Mouse (Mus musculus) limb, embryonic 14.5 days (tissue): Measurements from ENCODE around the gene Rapgef4. TPM values are rescaled to one million over a fixed set of nuclear protein-coding genes. Genes with fewer than 3 reads are reported as not detected.

Experiments used
- ATAC-seq: fragments of 200-750 bp; cut with Nextera tagmentation; 2 replicates; pipeline ENCODE4 v1.8.0; 2017; ENCODE audit warnings: low read depth, moderate number of reproducible peaks, moderate TSS enrichment; ENCODE audit not compliant: low FRiP score
- DNase-seq: peaks from one replicate; pipeline ENCODE4 v3.0.0-alpha.2; 2015; ENCODE audit warnings: low spot score
- H3K27ac ChIP-seq: fragments of 300-500 bp; sonication (generic); replicated peaks from 2 replicates; pipeline ENCODE4 v1.5.1; 2014; ENCODE audit warnings: low read depth, mild to moderate bottlenecking, low read length, moderate library complexity, mixed read lengths
- H3K27me3 ChIP-seq: fragments of 300-500 bp; sonication (generic); 2 replicates; pipeline ENCODE4 v1.6.1; 2014; ENCODE audit warnings: low read length, mixed read lengths; ENCODE audit not compliant: control insufficient read depth, insufficient read depth
- H3K36me3 ChIP-seq: fragments of 300-500 bp; sonication (generic); 2 replicates; pipeline ENCODE4 v1.6.1; 2014; ENCODE audit warnings: mild to moderate bottlenecking, low read length, moderate library complexity, mixed read lengths; ENCODE audit not compliant: control insufficient read depth, insufficient read depth
- H3K4me1 ChIP-seq: fragments of 300-500 bp; sonication (generic); 2 replicates; pipeline ENCODE4 v1.6.1; 2014; ENCODE audit warnings: antibody characterized with exemption, low read length, mixed read lengths; ENCODE audit not compliant: control insufficient read depth, insufficient read depth
- H3K4me2 ChIP-seq: fragments of 300-500 bp; sonication (generic); replicated peaks from 2 replicates; pipeline ENCODE4 v1.6.1; 2014; ENCODE audit warnings: low read depth, mild to moderate bottlenecking, low read length, moderate library complexity; ENCODE audit not compliant: severe bottlenecking
- H3K4me3 ChIP-seq: fragments of 300-500 bp; sonication (generic); replicated peaks from 2 replicates; pipeline ENCODE4 v1.5.1; 2014; ENCODE audit warnings: low read length
- H3K9ac ChIP-seq: fragments of 300-500 bp; sonication (generic); 2 replicates; pipeline ENCODE4 v1.6.1; 2014; ENCODE audit warnings: mild to moderate bottlenecking, low read depth, low read length, moderate library complexity; ENCODE audit not compliant: severe bottlenecking
- H3K9me3 ChIP-seq: fragments of 300-500 bp; sonication (generic); 2 replicates; pipeline ENCODE4 v1.6.1; 2016; ENCODE audit warnings: low read length; ENCODE audit not compliant: control insufficient read depth
- POLR2A ChIP-seq: fragments of 200-500 bp; IDR thresholded peaks from 2 replicates; pipeline ENCODE4 v1.8.0; 2012; ENCODE audit warnings: inconsistent platforms, mild to moderate bottlenecking, moderate library complexity, borderline replicate concordance; ENCODE audit not compliant: insufficient read depth, insufficient read length; ENCODE audit errors: extremely low read depth
- WGBS: fragments of 180-500 bp; shearing (Covaris S2); extraction: QIAGEN DNeasy Blood & Tissue Kit; methylation state at CpG from one replicate; pipeline ENCODE4 v1.1.7; 2014; 5-methylcytosine and 5-hydroxymethylcytosine counted together
- polyA plus RNA-seq, 2 experiments: library from polyadenylated mRNA; depleted of rRNA in 1 of 2; stranded (reverse) in 1 of 2; unstranded in 1 of 2; fragments of >200 nt; fragmentation: Nextera tagmentation in 1 of 2; extraction: Ambion mirVana in 1 of 2; gene quantifications; 2 replicates each; pipeline versions ENCODE4 v1.2.1 to v1.2.3; 2012 to 2014

The Rapgef4 gene
- polyA plus RNA-seq, 2 experiments, result 2.2 to 2.3 TPM

DNA sequence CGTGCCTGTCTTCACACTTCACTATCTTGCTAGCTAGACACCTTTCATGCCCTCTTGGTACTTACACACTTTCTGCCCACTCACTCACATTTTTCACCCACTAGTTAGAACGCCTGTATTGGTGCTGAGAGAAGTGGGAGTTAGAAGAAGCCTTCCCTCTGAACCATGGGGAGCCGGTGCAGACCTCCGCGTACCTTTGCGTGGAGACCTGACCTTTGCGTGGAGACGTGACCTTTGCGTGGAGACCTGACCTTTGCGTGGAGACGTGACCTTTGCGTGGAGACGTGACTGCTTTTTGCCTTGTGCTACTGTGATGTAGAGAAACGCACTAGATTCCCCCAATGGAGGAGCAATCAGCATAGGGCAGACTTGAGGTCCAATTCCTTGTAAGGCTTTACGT, 39.7 kb downstream of the Rapgef4 start:
- ATAC-seq (no peak), DNase-seq (no peak)
- no peak overlapping the region for H3K4me3 ChIP-seq
- no peaks in the 10 kb centered on the region for H3K4me1 ChIP-seq
- no peak overlapping the region for H3K9ac ChIP-seq
- 92% methylated on average over 15 of the region's 15 CpGs for WGBS
- TF ChIP-seq POLR2A, result no peak
- H3K4me2 ChIP-seq, result no peak overlapping the region
- H3K9me3 ChIP-seq, result no peaks in the 10 kb centered on the region
- H3K27me3 ChIP-seq, result no peaks in the 10 kb centered on the region
- no peaks in the 10 kb centered on the region for H3K36me3 ChIP-seq
- H3K27ac ChIP-seq, result no peak overlapping the region

DNA sequence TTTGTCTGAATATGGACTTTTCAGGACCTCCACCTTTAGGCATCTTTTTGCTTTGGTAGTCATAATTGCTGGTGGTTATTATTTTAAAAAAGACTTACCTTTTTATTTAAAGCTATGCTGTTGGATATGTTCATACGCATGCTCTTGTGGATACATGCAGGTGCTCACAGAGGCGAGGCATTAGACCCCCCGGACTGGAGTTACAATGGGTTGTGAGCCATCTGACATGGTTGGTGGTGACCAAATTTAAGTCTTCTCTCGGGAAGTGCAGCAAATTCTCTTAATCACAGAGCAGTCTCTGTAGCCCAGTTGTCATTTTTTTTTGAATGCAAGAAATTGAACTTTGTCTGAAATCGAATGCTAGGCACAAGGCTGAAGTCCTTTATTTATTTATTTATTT, 40.4 kb downstream of the Rapgef4 start:
- Histone ChIP-seq H3K27ac (no peak overlapping the region), H3K4me2 (no peak overlapping the region), H3K27me3 (no peaks in the 10 kb centered on the region), H3K4me1 (no peaks in the 10 kb centered on the region), H3K4me3 (no peak overlapping the region), H3K36me3 (no peaks in the 10 kb centered on the region), H3K9ac (no peak overlapping the region), H3K9me3 (no peaks in the 10 kb centered on the region)
- ATAC-seq (no peak), DNase-seq (no peak)
- no peak for TF ChIP-seq POLR2A
- WGBS, result 87% methylated on average over 5 of the region's 5 CpGs

DNA sequence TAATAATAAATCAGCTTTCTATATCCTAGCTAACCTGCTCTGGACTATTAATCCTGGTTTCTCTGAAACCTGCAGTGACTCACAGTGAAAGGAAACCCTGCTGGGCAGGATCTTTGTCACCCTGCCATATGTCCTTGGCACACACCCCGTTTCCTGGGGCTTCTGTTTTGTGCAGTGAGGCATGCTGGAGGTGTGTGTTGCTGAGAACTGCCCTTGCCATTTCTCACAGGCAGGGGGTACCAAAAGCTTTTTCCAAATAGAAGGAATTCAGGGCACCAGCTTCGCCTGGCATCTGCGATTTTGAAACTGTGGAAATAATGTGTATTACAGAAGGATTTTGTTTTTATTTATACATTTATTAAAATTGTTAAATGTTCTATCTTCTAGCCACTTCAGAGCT, 40.8 kb downstream of the Rapgef4 start:
- 58% methylated on average over 3 of the region's 3 CpGs for WGBS
- H3K4me2 ChIP-seq, result no peak overlapping the region
- H3K36me3 ChIP-seq, result no peaks in the 10 kb centered on the region
- H3K9me3 ChIP-seq, result no peaks in the 10 kb centered on the region
- H3K9ac ChIP-seq, result no peak overlapping the region
- ATAC-seq, result no peak
- H3K27me3 ChIP-seq, result no peaks in the 10 kb centered on the region
- no peak for DNase-seq
- no peak overlapping the region for H3K4me3 ChIP-seq
- TF ChIP-seq POLR2A, result no peak
- H3K27ac ChIP-seq, result no peak overlapping the region
- H3K4me1 ChIP-seq, result no peaks in the 10 kb centered on the region

DNA sequence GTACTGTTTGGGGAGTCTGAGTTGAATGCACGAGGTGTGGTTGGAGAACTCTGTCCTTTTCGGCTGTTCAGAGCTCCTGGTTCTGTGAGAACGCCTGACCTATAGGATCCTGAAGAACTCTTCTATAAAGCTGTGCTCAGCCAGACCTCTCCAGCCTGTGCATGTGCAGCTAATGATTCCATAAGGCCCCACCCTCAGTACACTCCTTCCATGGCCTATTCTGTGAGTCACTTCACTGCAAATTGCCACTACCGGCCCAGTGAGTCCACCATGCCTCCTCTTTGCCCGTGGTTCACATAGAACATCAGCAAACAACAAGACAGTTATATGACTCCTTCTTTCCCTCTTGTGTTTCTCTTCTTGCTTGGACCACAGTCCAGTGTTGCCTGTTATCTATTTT, 42.8 kb downstream of the Rapgef4 start:
- TF ChIP-seq POLR2A, result no peak
- Histone ChIP-seq H3K36me3 (no peaks in the 10 kb centered on the region), H3K9me3 (no peaks in the 10 kb centered on the region), H3K4me2 (no peak overlapping the region), H3K27ac (no peak overlapping the region), H3K9ac (no peak overlapping the region), H3K4me1 (no peaks in the 10 kb centered on the region), H3K4me3 (no peak overlapping the region), H3K27me3 (no peaks in the 10 kb centered on the region)
- ATAC-seq (no peak), DNase-seq (no peak)
- 88% methylated on average over 5 of the region's 5 CpGs for WGBS

DNA sequence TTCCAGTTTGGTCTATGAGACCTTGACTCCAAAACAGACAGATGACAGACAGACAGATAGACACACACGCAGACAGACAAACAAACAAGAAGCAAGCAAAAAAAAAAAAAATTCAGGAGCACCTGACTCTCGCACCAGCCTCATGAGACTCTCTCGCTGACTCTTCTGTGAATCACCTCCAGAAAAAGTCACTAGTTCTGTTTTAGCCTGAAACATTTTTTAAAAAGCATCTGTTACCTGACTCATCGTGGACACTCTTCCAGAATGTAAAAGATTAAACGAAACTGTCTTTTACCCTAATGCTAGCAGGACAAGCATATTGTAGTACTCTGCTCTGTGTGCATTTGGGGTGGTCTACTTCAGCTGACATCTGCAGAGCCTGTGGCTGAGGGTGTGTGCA, 44.6 kb downstream of the Rapgef4 start:
- Histone ChIP-seq H3K36me3 (no peaks in the 10 kb centered on the region), H3K27ac (no peak overlapping the region), H3K4me1 (no peaks in the 10 kb centered on the region), H3K4me3 (no peak overlapping the region), H3K4me2 (no peak overlapping the region), H3K9me3 (no peaks in the 10 kb centered on the region), H3K9ac (no peak overlapping the region), H3K27me3 (no peaks in the 10 kb centered on the region)
- ATAC-seq, result no peak
- no peak for DNase-seq
- WGBS, result 93% methylated on average over 5 of the region's 5 CpGs
- TF ChIP-seq POLR2A, result no peak

DNA sequence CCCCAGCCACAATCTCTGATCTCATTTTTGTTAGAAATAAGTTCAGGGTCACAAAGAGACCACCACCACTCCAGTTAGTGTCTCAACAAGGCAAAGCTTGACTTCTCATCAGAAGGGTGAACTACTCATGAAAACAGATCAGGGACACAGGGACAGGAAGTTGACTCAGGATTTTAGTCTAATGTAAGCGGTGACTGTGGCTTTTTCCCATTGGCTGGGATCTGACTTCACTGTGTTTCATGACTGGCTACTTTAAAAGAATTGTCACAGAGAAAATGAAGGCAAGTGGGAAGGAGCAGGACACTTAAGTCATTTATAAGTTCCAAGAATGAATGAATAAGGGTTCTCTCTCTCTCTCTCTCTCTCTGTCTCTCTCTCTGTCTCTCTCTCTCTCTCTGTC, 45.5 kb downstream of the Rapgef4 start:
- WGBS, result 67% methylated on average over 1 of the region's 1 CpGs
- H3K4me2 ChIP-seq, result no peak overlapping the region
- ATAC-seq (no peak), DNase-seq (no peak)
- no peaks in the 10 kb centered on the region for H3K27me3 ChIP-seq
- H3K4me3 ChIP-seq, result no peak overlapping the region
- H3K4me1 ChIP-seq, result no peaks in the 10 kb centered on the region
- H3K27ac ChIP-seq, result no peak overlapping the region
- no peaks in the 10 kb centered on the region for H3K9me3 ChIP-seq
- no peak for TF ChIP-seq POLR2A
- H3K36me3 ChIP-seq, result no peaks in the 10 kb centered on the region
- no peak overlapping the region for H3K9ac ChIP-seq
